Mouse (Mus musculus) erythroblast, embryonic 14.5 days (primary cell): ENCODE data around the gene 1700025C18Rik.

ENCODE experiments used
- GATA1 ChIP-seq: IDR thresholded peaks from 2 replicates; pipeline ENCODE4 v1.6.1; 2012; ENCODE audit warnings: low read length, inconsistent platforms, mixed read lengths
- TAL1 ChIP-seq: IDR thresholded peaks from 3 replicates; pipeline ENCODE4 v1.6.1; 2012; ENCODE audit warnings: low read length, inconsistent platforms, mixed read lengths

DNA sequence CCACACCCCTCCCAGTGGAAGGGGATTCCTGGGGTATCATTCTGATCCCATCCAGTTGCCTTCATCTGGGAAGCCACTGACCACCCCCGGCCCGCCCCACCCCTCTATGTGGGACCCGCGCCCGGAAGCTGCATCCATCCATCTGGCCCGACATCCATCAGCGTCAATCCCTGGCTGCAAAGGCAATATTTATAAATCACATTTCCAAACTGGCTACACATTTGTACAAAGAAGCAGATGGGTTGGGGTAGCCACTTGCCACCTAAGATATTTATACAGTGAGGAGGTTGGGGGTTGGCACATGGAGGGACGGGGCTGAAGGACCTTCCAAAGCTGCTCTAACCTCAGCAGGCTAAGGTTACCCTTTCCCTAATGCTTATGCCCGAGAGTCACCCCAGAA is 30.2 kb upstream of the 1700025C18Rik start:
- TF ChIP-seq GATA1 (no peak), TAL1 (no peak)
